In genomic region chr7:68127799-68128261, GRCm38 (mm10) we compare ENCODE assay signal across 8 mouse cellular contexts.
A peak's percentile ranks its signal among the peaks of the same experiment; 100 is the strongest.
DNase-seq lines count a peak whose midpoint lies in the region; ATAC-seq lines count a peak whose summit lies in the region.

No protein-coding gene starts in this region.

- no peak overlapping the region for H3K9ac ChIP-seq in neural tube, embryonic 12.5 days
- no peak overlapping the region for H3K9ac ChIP-seq in intestine, embryonic 15.5 days

- no peaks in the 10 kb centered on the region for H3K9me3 ChIP-seq in neural tube, embryonic 12.5 days
- H3K9me3 ChIP-seq in intestine, embryonic 15.5 days, result no peaks in the 10 kb centered on the region

- peak overlapping the region; percentile 47; the same call in 1 of the 2 replicates for H3K27ac ChIP-seq in neural tube, embryonic 12.5 days
- H3K27ac ChIP-seq in intestine, embryonic 15.5 days, result peak overlapping the region; percentile 10; the same call in 1 of the 2 replicates

- no peak for ATAC-seq in neural tube, embryonic 12.5 days (ENCODE audit: low FRiP score, low read depth)
- peak; percentile 30; the same call in 1 of the 2 replicates for ATAC-seq in intestine, embryonic 15.5 days
- ATAC-seq in megakaryocyte progenitor cell, adult 5-6 weeks (replicated peaks; ENCODE audit: poor library complexity), result peak; percentile 41

- H3K27me3 ChIP-seq in neural tube, embryonic 12.5 days (replicated peaks), result no peaks in the 10 kb centered on the region
- no peaks in the 10 kb centered on the region for H3K27me3 ChIP-seq in intestine, embryonic 15.5 days (replicated peaks)

- DNase-seq in neural tube, embryonic 10.5 days (ENCODE audit: extremely low spot score, low spot score), result no peak
- peak; percentile 68 for DNase-seq in cerebellum, adult 9-10 months
- peak; percentile 54 for DNase-seq in gastrocnemius, postnatal 14 days
- peak; percentile 45 for DNase-seq in left cerebral cortex, postnatal 4 days
- DNase-seq in spleen, postnatal 36 days (ENCODE audit: low spot score in 2 of 2), result peak; percentile 33 to 38

- H3K4me2 ChIP-seq in neural tube, embryonic 12.5 days (replicated peaks), result peak overlapping the region; percentile 78
- H3K4me2 ChIP-seq in intestine, embryonic 15.5 days (replicated peaks), result peak overlapping the region; percentile 78

- peaks cover 28% of the 10 kb centered on the region for H3K4me1 ChIP-seq in neural tube, embryonic 12.5 days
- H3K4me1 ChIP-seq in intestine, embryonic 15.5 days (replicated peaks), result peaks cover 15% of the 10 kb centered on the region

- intact Hi-C loops in gastrocnemius, postnatal 14 days (cut with DNase I; ENCODE audit: low total_unique reads), result loop anchor here (2.0 kb wide), 1 partner anchor 175 kb away; the partner anchor contains the start of gene Igf1r
- intact Hi-C loops in left cerebral cortex, postnatal 4 days (cut with DNase I), result loop anchor here (2.0 kb wide), 1 partner anchor 175 kb away; the partner anchor contains the start of gene Igf1r

- no peak overlapping the region for H3K4me3 ChIP-seq in neural tube, embryonic 12.5 days
- peak overlapping the region; percentile 60; the same call in 1 of the 2 replicates for H3K4me3 ChIP-seq in intestine, embryonic 15.5 days (replicated peaks)

- no peaks in the 10 kb centered on the region for H3K36me3 ChIP-seq in neural tube, embryonic 12.5 days
- H3K36me3 ChIP-seq in intestine, embryonic 15.5 days, result no peaks in the 10 kb centered on the region

- WGBS in neural tube, embryonic 12.5 days, result 40% methylated on average over 6 of the region's 6 CpGs
- WGBS in intestine, embryonic 15.5 days, result 36% methylated on average over 6 of the region's 6 CpGs
